Mouse (Mus musculus): ENCODE data around the gene Fads6. TPM values are rescaled to one million over a fixed set of nuclear protein-coding genes. Genes with fewer than 3 reads are reported as not detected.

The Fads6 gene
- total and polyA plus RNA-seq, 3 experiments: 0.30 to 8.5 (median 0.63) TPM

DNA sequence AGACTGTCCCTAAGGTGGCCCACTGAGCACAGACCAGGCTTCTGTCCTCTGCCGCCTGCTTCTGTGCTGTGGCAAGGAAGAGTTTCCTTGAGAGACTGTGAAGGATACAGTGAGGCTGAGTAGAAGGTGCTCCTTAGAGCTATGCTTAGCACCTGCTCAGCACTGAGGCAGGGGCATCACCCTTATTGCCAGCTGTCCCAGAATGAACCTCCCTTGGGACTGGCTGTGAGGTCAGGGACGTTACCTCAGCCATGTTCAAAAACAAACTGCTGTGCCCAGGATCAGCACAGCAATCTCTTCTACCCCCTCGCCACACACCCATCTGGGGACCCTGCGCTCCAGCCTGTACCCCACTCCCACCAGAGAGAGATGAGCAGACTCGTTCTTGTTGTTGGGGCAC is 64.6 kb downstream of the Fads6 start:
- Histone ChIP-seq H3K27ac (ENCODE audit: insufficient read depth, low read depth) (0 out of 2 replicates have a peak overlapping the region, but pooled peaks have one; percentile 9), H3K4me2 (ENCODE audit: insufficient read depth, low read depth, poor library complexity, severe bottlenecking) (no peak overlapping the region), H3K27me3 (replicated peaks) (no peaks in the 10 kb centered on the region), H3K9me3 (replicated peaks; ENCODE audit: low read length) (no peaks in the 10 kb centered on the region), H3K9ac (ENCODE audit: insufficient read depth, low read depth) (no peak overlapping the region), H3K36me3 (replicated peaks in 1 of 2; ENCODE audit: control insufficient read depth in 1 of 2, insufficient read depth in 1 of 2, low read length in 1 of 2) (peaks cover 11 to 53% of the 10 kb centered on the region in 2 experiments), H3K4me1 (ENCODE audit: control insufficient read depth in 1 of 2, insufficient read depth in 2 of 2) (peaks cover 31 to 85% of the 10 kb centered on the region in 2 experiments), H3K79me2 (replicated peaks; ENCODE audit: control insufficient read depth, extremely low read depth, insufficient read depth, poor library complexity, severe bottlenecking) (no peaks in the 10 kb centered on the region), H3K4me3 (replicated peaks in 1 of 3; ENCODE audit: low read depth in 2 of 3, low read length in 2 of 3, poor library complexity in 1 of 3) (no peak overlapping the region)
- in situ Hi-C loops (cut with MboI; ENCODE audit: low pct_ligation_motif_present, low pct_unique_long_range_greater_than_20kb, low sequenced_read_pairs) (loop anchor here (5.0 kb wide), 2 partner anchors 39 to 71 kb away; partner anchors contain the start of gene Slc9a3r1), dilution Hi-C loops (cut with MboI; ENCODE audit: extremely low pct_ligation_motif_present, extremely low pct_unique_long_range_greater_than_20kb, low sequenced_read_pairs) (no loop called here)
- 0 out of 2 replicates have a peak, but pooled peaks have one; percentile 28 for TF ChIP-seq BHLHE40 (IDR thresholded peaks at IDR 0.05; ENCODE audit: low read depth, low read length)
- TF ChIP-seq MEF2A (IDR thresholded peaks at IDR 0.05; ENCODE audit: borderline replicate concordance, low read depth, low read length): 0 out of 2 replicates have a peak, but pooled peaks have one; percentile 30
- TF ChIP-seq TCF12 (IDR thresholded peaks at IDR 0.05; ENCODE audit: low read depth, low read length): peak; percentile 54; the same call in 1 of the 2 replicates
- peak; percentile 64 for TF ChIP-seq ETS1 (conservative IDR thresholded peaks at IDR 0.05; ENCODE audit: low read depth, low read length)
- TF ChIP-seq SIN3A (IDR thresholded peaks at IDR 0.05; ENCODE audit: low read length): 0 out of 2 replicates have a peak, but pooled peaks have one; percentile 32
- TF ChIP-seq MAX (IDR thresholded peaks at IDR 0.05; ENCODE audit: low read length): no peak
- DNase-seq (ENCODE audit: extremely low read depth): peak; percentile 69

DNA sequence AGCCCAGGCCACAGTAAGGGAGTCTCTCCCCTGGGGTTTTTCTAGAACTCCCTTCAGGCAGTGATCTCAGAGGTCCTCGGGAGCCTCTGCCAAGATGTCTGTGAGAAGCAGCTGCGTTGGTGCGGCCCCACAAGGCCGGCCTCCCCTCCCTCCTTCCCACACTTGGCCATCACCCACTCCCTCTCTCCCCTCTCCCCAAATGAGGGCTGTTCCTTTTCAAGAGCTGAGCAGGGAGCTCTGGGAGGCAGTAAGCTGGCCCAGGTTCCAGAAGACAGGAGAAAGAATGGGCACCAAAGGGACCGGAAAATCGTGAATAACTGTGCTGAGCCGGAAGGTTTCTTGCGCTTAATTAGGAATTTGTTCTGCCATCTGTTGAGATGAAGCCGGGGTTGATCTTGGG is 65.5 kb downstream of the Fads6 start:
- no peak for DNase-seq (ENCODE audit: extremely low read depth)
- Histone ChIP-seq H3K4me1 (ENCODE audit: control insufficient read depth in 1 of 2, insufficient read depth in 2 of 2) (peaks cover 29 to 87% of the 10 kb centered on the region in 2 experiments), H3K36me3 (replicated peaks in 1 of 2; ENCODE audit: control insufficient read depth in 1 of 2, insufficient read depth in 1 of 2, low read length in 1 of 2) (peaks cover 11 to 49% of the 10 kb centered on the region in 2 experiments), H3K27ac (ENCODE audit: insufficient read depth, low read depth) (peak overlapping the region; percentile 83), H3K4me2 (ENCODE audit: insufficient read depth, low read depth, poor library complexity, severe bottlenecking) (peak overlapping the region; percentile 95), H3K79me2 (replicated peaks; ENCODE audit: control insufficient read depth, extremely low read depth, insufficient read depth, poor library complexity, severe bottlenecking) (no peaks in the 10 kb centered on the region), H3K9me3 (replicated peaks; ENCODE audit: low read length) (no peaks in the 10 kb centered on the region), H3K4me3 (replicated peaks in 1 of 3; ENCODE audit: low read depth in 2 of 3, low read length in 2 of 3, poor library complexity in 1 of 3) (peak overlapping the region in 1 of 3 experiments; percentile 4), H3K9ac (ENCODE audit: insufficient read depth, low read depth) (peak overlapping the region; percentile 48), H3K27me3 (replicated peaks) (no peaks in the 10 kb centered on the region)
- in situ Hi-C loops (cut with MboI; ENCODE audit: low pct_ligation_motif_present, low pct_unique_long_range_greater_than_20kb, low sequenced_read_pairs) (loop anchor here (5.0 kb wide), 2 partner anchors 40 to 70 kb away; partner anchors contain the start of gene Slc9a3r1), dilution Hi-C loops (cut with MboI; ENCODE audit: extremely low pct_ligation_motif_present, extremely low pct_unique_long_range_greater_than_20kb, low sequenced_read_pairs) (no loop called here)
- TF ChIP-seq MXI1 (IDR thresholded peaks at IDR 0.05; ENCODE audit: low read depth, low read length) (peak; percentile 5; the same call in 1 of the 2 replicates), MAZ (IDR thresholded peaks at IDR 0.05; ENCODE audit: low read depth, low read length) (0 out of 2 replicates have a peak, but pooled peaks have one; percentile 53), POLR2AphosphoS2 (IDR thresholded peaks at IDR 0.05; ENCODE audit: low read depth, low read length) (no peak), UBTF (IDR thresholded peaks at IDR 0.05; ENCODE audit: low read depth, low read length) (peak; percentile 43; the same call in 1 of the 2 replicates), CTCF (conservative IDR thresholded peaks at IDR 0.05 in 1 of 2, IDR thresholded peaks at IDR 0.05 in 1 of 2; ENCODE audit: low read depth in 2 of 2, low read length in 2 of 2) (no peak), POLR2A (IDR thresholded peaks at IDR 0.05; ENCODE audit: low read depth, low read length) (peak; percentile 0; the same call in 1 of the 2 replicates), SIN3A (IDR thresholded peaks at IDR 0.05; ENCODE audit: low read length) (peak; percentile 63; the same call in 1 of the 2 replicates)
